Mouse (Mus musculus) liver, postnatal 0 days (tissue): Measurements from ENCODE around the gene Gm9970.

Experiments
- CTCF ChIP-seq: sonication (generic); IDR thresholded peaks from 2 replicates; pipeline ENCODE4 v1.5.1; 2016; ENCODE audit warnings: antibody characterized with exemption, low read depth
- EP300 ChIP-seq: IDR thresholded peaks from 2 replicates; pipeline ENCODE4 v1.6.1; 2016; ENCODE audit warnings: antibody characterized with exemption, low read depth, mild to moderate bottlenecking

GRCm38 (mm10) chr5:31199893-31200292, 41.1 kb downstream of the Gm9970 start:
- TF ChIP-seq CTCF (peak; percentile 39), EP300 (no peak)
